Mouse (Mus musculus) forebrain, embryonic 16.5 days (tissue): ENCODE results near the gene G3bp1. TPM values are rescaled to one million over a fixed set of nuclear protein-coding genes. Genes with fewer than 3 reads are reported as not detected.

ENCODE experiments used
- ATAC-seq: fragments of 200-750 bp; cut with Nextera tagmentation; 2 replicates; pipeline ENCODE4 v1.8.0; 2017; ENCODE audit warnings: mild to moderate bottlenecking, moderate library complexity
- H3K27ac ChIP-seq: fragments of 300-500 bp; sonication (generic); 2 replicates; pipeline ENCODE4 v1.5.1; 2014; ENCODE audit warnings: low read length, control low read depth
- H3K27me3 ChIP-seq: fragments of 300-500 bp; sonication (generic); replicated peaks from 2 replicates; pipeline ENCODE4 v1.6.1; 2014; ENCODE audit warnings: low read length; ENCODE audit not compliant: control insufficient read depth, insufficient read depth
- H3K36me3 ChIP-seq: fragments of 300-500 bp; sonication (generic); 2 replicates; pipeline ENCODE4 v1.6.1; 2014; ENCODE audit not compliant: control insufficient read depth, insufficient read depth
- H3K4me1 ChIP-seq: fragments of 300-500 bp; sonication (generic); replicated peaks from 2 replicates; pipeline ENCODE4 v1.6.1; 2014; ENCODE audit warnings: low read length; ENCODE audit not compliant: control insufficient read depth, insufficient read depth
- H3K4me2 ChIP-seq: fragments of 300-500 bp; sonication (generic); 2 replicates; pipeline ENCODE4 v1.6.1; 2014; ENCODE audit warnings: mild to moderate bottlenecking, low read length, control low read depth
- H3K4me3 ChIP-seq: fragments of 300-500 bp; sonication (generic); replicated peaks from 2 replicates; pipeline ENCODE4 v1.5.1; 2014; ENCODE audit warnings: mild to moderate bottlenecking, low read length, control low read depth
- H3K9ac ChIP-seq: fragments of 300-500 bp; sonication (generic); replicated peaks from 2 replicates; pipeline ENCODE4 v1.6.1; 2014; ENCODE audit warnings: low read depth, low read length, control low read depth
- H3K9me3 ChIP-seq: fragments of 300-500 bp; sonication (generic); 2 replicates; pipeline ENCODE4 v1.6.1; 2016; ENCODE audit warnings: low read length; ENCODE audit not compliant: control insufficient read depth
- WGBS: fragments of 180-500 bp; shearing (Covaris S2); extraction: QIAGEN DNeasy Blood & Tissue Kit; methylation state at CpG from one replicate; pipeline ENCODE4 v1.1.7; 2014; 5-methylcytosine and 5-hydroxymethylcytosine counted together
- polyA plus RNA-seq: library from polyadenylated mRNA; unstranded; fragments of >200 nt; fragmentation: Nextera tagmentation; extraction: Ambion mirVana; gene quantifications from 2 replicates; pipeline ENCODE4 v1.2.1, GENCODE M21; 2015

G3bp1 gene
- polyA plus RNA-seq, 1 experiment from 2014 or later: 144 TPM

GRCm38 (mm10) chr11:55439718-55440117 is 29.8 kb upstream of the G3bp1 start:
- Histone ChIP-seq H3K27ac (no peak overlapping the region), H3K36me3 (no peaks in the 10 kb centered on the region), H3K9ac (no peak overlapping the region), H3K9me3 (no peaks in the 10 kb centered on the region), H3K4me1 (no peaks in the 10 kb centered on the region), H3K4me2 (no peak overlapping the region), H3K4me3 (no peak overlapping the region), H3K27me3 (no peaks in the 10 kb centered on the region)
- 67% methylated on average over 5 of the region's 5 CpGs for whole genome bisulfite sequencing
- no peak for ATAC-seq

GRCm38 (mm10) chr11:55444772-55445171 is 24.7 kb upstream of the G3bp1 start:
- no peak overlapping the region for H3K9ac ChIP-seq

GRCm38 (mm10) chr11:55446579-55446978 is 22.9 kb upstream of the G3bp1 start:
- Histone ChIP-seq H3K4me3 (no peak overlapping the region), H3K4me2 (no peak overlapping the region), H3K9me3 (no peaks in the 10 kb centered on the region), H3K27ac (no peak overlapping the region), H3K9ac (no peak overlapping the region), H3K27me3 (no peaks in the 10 kb centered on the region), H3K36me3 (no peaks in the 10 kb centered on the region; the same call in 1 of the 2 replicates), H3K4me1 (no peaks in the 10 kb centered on the region)
- WGBS: 30% methylated on average over 4 of the region's 4 CpGs
- ATAC-seq: peak; percentile 68

More at GRCm38 (mm10) chr11:55444772-55445171, 24.7 kb upstream of the G3bp1 start:
- H3K9me3 ChIP-seq: no peaks in the 10 kb centered on the region
- H3K4me2 ChIP-seq: no peak overlapping the region
- H3K4me3 ChIP-seq: no peak overlapping the region
- H3K36me3 ChIP-seq: no peaks in the 10 kb centered on the region; the same call in 1 of the 2 replicates
- 0% methylated on average over 1 of the region's 1 CpGs for WGBS
- no peak overlapping the region for H3K27ac ChIP-seq
- H3K4me1 ChIP-seq: no peaks in the 10 kb centered on the region
- no peaks in the 10 kb centered on the region for H3K27me3 ChIP-seq
- ATAC-seq: peak; percentile 70

- Histone ChIP-seq H3K4me1 (no peaks in the 10 kb centered on the region), H3K36me3 (no peaks in the 10 kb centered on the region; the same call in 1 of the 2 replicates), H3K27ac (no peak overlapping the region), H3K9me3 (no peaks in the 10 kb centered on the region), H3K4me2 (no peak overlapping the region), H3K27me3 (no peaks in the 10 kb centered on the region), H3K9ac (no peak overlapping the region), H3K4me3 (no peak overlapping the region)
- 82% methylated on average over 7 of the region's 7 CpGs for WGBS
- no peak for ATAC-seq
These were observed 20.0 kb upstream of the G3bp1 start for GRCm38 (mm10) chr11:55449531-55449930.

GRCm38 (mm10) chr11:55450311-55450710 is 19.2 kb upstream of the G3bp1 start:
- H3K9ac ChIP-seq: no peak overlapping the region
- no peaks in the 10 kb centered on the region for H3K9me3 ChIP-seq
- H3K27me3 ChIP-seq: no peaks in the 10 kb centered on the region
- ATAC-seq: no peak
- no peak overlapping the region for H3K4me2 ChIP-seq
- no peak overlapping the region for H3K4me3 ChIP-seq
- H3K36me3 ChIP-seq: no peaks in the 10 kb centered on the region; the same call in 1 of the 2 replicates
- H3K27ac ChIP-seq: no peak overlapping the region
- WGBS: 69% methylated on average over 4 of the region's 4 CpGs
- no peaks in the 10 kb centered on the region for H3K4me1 ChIP-seq

GRCm38 (mm10) chr11:55453640-55454039 is 15.8 kb upstream of the G3bp1 start:
- H3K4me3 ChIP-seq: no peak overlapping the region
- no peak overlapping the region for H3K4me2 ChIP-seq
- ATAC-seq: no peak
- H3K27me3 ChIP-seq: no peaks in the 10 kb centered on the region
- H3K9ac ChIP-seq: no peak overlapping the region
- WGBS: 100% methylated on average over 4 of the region's 4 CpGs
- no peaks in the 10 kb centered on the region for H3K4me1 ChIP-seq
- no peaks in the 10 kb centered on the region for H3K9me3 ChIP-seq
- no peaks in the 10 kb centered on the region; the same call in 1 of the 2 replicates for H3K36me3 ChIP-seq
- H3K27ac ChIP-seq: no peak overlapping the region

- Histone ChIP-seq H3K9me3 (no peaks in the 10 kb centered on the region), H3K4me1 (peaks cover 4% of the 10 kb centered on the region), H3K27me3 (no peaks in the 10 kb centered on the region), H3K4me3 (no peak overlapping the region), H3K9ac (no peak overlapping the region), H3K27ac (no peak overlapping the region), H3K36me3 (no peaks in the 10 kb centered on the region), H3K4me2 (no peak overlapping the region)
- 69% methylated on average over 2 of the region's 2 CpGs for WGBS
- no peak for ATAC-seq
These were observed 14.3 kb upstream of the G3bp1 start for GRCm38 (mm10) chr11:55455166-55455565.

- no peaks in the 10 kb centered on the region for H3K27me3 ChIP-seq
- no peak overlapping the region for H3K4me2 ChIP-seq
- H3K27ac ChIP-seq: no peak overlapping the region
- no peaks in the 10 kb centered on the region for H3K9me3 ChIP-seq
- no peak overlapping the region for H3K9ac ChIP-seq
- H3K36me3 ChIP-seq: no peaks in the 10 kb centered on the region
- WGBS: 77% methylated on average over 4 of the region's 4 CpGs
- H3K4me3 ChIP-seq: no peak overlapping the region
- H3K4me1 ChIP-seq: peaks cover 14% of the 10 kb centered on the region
- ATAC-seq: no peak
These were observed 11.0 kb upstream of the G3bp1 start for GRCm38 (mm10) chr11:55458501-55458900.

- no peak for ATAC-seq
- Histone ChIP-seq H3K4me3 (peak overlapping the region; percentile 76), H3K27me3 (no peaks in the 10 kb centered on the region), H3K4me1 (peaks cover 14% of the 10 kb centered on the region), H3K9me3 (no peaks in the 10 kb centered on the region), H3K27ac (no peak overlapping the region), H3K9ac (peak overlapping the region; percentile 68), H3K4me2 (peak overlapping the region; percentile 94), H3K36me3 (no peaks in the 10 kb centered on the region)
- WGBS: 45% methylated on average over 3 of the region's 3 CpGs
These were observed 9.5 kb upstream of the G3bp1 start for GRCm38 (mm10) chr11:55459850-55460558.
